Mouse (Mus musculus): ENCODE results near the gene Rnf113a2. TPM values are rescaled to one million over a fixed set of nuclear protein-coding genes. Genes with fewer than 3 reads are reported as not detected.

Gene Rnf113a2
- polyA plus RNA-seq, 1 experiment from 2014 or later, result 22.3 TPM

GRCm38 (mm10) chr12:84390336-84390735 lies 26.7 kb upstream of the Rnf113a2 start:
- Histone ChIP-seq H3K4me2 (ENCODE audit: low read length) (no peak overlapping the region), H3K4me3 (ENCODE audit: low read depth, low read length) (no peak overlapping the region), H3K4me1 (ENCODE audit: control insufficient read depth, insufficient read depth, low read length) (no peaks in the 10 kb centered on the region), H3K27ac (ENCODE audit: low read length) (no peak overlapping the region), H3K9me3 (replicated peaks; ENCODE audit: control insufficient read depth, low read length, poor library complexity, severe bottlenecking) (no peaks in the 10 kb centered on the region), H3K9ac (ENCODE audit: low read depth, low read length) (no peak overlapping the region), H3K27me3 (ENCODE audit: control insufficient read depth, insufficient read depth, low read depth, low read length) (no peaks in the 10 kb centered on the region), H3K36me3 (ENCODE audit: control insufficient read depth, insufficient read depth, low read length) (peaks cover 5% of the 10 kb centered on the region; the same call in 1 of the 2 replicates)
- ATAC-seq, result no peak
- WGBS, result 88% methylated on average over 6 of the region's 6 CpGs

GRCm38 (mm10) chr12:84392681-84393080 lies 24.3 kb upstream of the Rnf113a2 start:
- no peaks in the 10 kb centered on the region for H3K9me3 ChIP-seq (replicated peaks; ENCODE audit: control insufficient read depth, low read length, poor library complexity, severe bottlenecking)
- WGBS, result 99% methylated on average over 4 of the region's 4 CpGs

GRCm38 (mm10) chr12:84393847-84394246 lies 23.1 kb upstream of the Rnf113a2 start:
- WGBS, result 92% methylated on average over 5 of the region's 5 CpGs
- Histone ChIP-seq H3K36me3 (ENCODE audit: control insufficient read depth, insufficient read depth, low read length) (0 out of 2 replicates have a peak, but pooled peaks cover 5% of the 10 kb centered on the region), H3K4me1 (ENCODE audit: control insufficient read depth, insufficient read depth, low read length) (no peaks in the 10 kb centered on the region), H3K27ac (ENCODE audit: low read length) (no peak overlapping the region), H3K9me3 (replicated peaks; ENCODE audit: control insufficient read depth, low read length, poor library complexity, severe bottlenecking) (no peaks in the 10 kb centered on the region), H3K27me3 (ENCODE audit: control insufficient read depth, insufficient read depth, low read depth, low read length) (no peaks in the 10 kb centered on the region), H3K4me3 (ENCODE audit: low read depth, low read length) (no peak overlapping the region), H3K4me2 (ENCODE audit: low read length) (no peak overlapping the region), H3K9ac (ENCODE audit: low read depth, low read length) (no peak overlapping the region)
- ATAC-seq, result no peak

More at GRCm38 (mm10) chr12:84392681-84393080, 24.3 kb upstream of the Rnf113a2 start:
- H3K4me2 ChIP-seq (ENCODE audit: low read length), result no peak overlapping the region
- H3K4me1 ChIP-seq (ENCODE audit: control insufficient read depth, insufficient read depth, low read length), result no peaks in the 10 kb centered on the region
- no peak overlapping the region for H3K9ac ChIP-seq (ENCODE audit: low read depth, low read length)
- no peaks in the 10 kb centered on the region for H3K27me3 ChIP-seq (ENCODE audit: control insufficient read depth, insufficient read depth, low read depth, low read length)
- H3K27ac ChIP-seq (ENCODE audit: low read length), result no peak overlapping the region
- H3K4me3 ChIP-seq (ENCODE audit: low read depth, low read length), result no peak overlapping the region
- ATAC-seq, result no peak
- H3K36me3 ChIP-seq (ENCODE audit: control insufficient read depth, insufficient read depth, low read length), result peaks cover 5% of the 10 kb centered on the region; the same call in 1 of the 2 replicates

DNA sequence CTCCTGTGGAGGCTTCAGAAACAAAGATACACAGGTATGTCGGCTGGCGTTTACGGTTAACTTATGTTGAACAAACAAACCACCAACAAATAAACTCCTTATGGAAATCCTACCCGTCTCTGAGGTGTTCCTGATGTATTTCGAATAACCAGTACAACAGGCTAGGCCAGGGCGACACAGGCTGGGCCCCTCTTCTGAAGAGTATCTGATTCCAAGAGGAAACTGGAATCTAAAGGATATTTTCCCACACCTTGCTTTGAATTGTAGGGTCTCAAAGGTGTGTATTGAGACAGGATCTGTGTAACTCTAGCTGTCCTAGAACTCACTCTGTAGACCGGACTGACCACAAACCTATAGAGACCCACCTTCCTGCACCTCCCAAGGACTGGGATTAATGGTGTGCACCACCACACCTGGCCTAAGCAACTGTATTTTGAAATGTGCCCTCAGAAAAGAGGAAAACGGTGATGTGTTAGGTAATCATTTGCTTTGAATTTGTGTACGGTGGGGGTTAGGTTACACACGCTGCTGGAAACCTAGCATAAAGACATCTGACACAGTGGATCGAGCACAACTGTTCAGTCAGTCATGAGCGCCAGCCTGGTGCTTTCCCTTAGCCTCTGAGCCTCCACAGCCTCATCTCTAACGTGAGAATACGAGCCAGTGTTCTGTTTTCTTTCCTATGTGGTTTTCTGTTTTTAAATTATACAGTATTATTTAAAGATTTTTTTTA lies 19.9 kb upstream of the Rnf113a2 start:
- no peaks in the 10 kb centered on the region for H3K4me1 ChIP-seq (ENCODE audit: control insufficient read depth, insufficient read depth, low read length)
- no peak overlapping the region for H3K4me3 ChIP-seq (ENCODE audit: low read depth, low read length)
- H3K27ac ChIP-seq (ENCODE audit: low read length), result no peak overlapping the region
- H3K27me3 ChIP-seq (ENCODE audit: control insufficient read depth, insufficient read depth, low read depth, low read length), result no peaks in the 10 kb centered on the region
- 88% methylated on average over 14 of the region's 14 CpGs for WGBS
- H3K9me3 ChIP-seq (replicated peaks; ENCODE audit: control insufficient read depth, low read length, poor library complexity, severe bottlenecking), result no peaks in the 10 kb centered on the region
- no peak overlapping the region for H3K9ac ChIP-seq (ENCODE audit: low read depth, low read length)
- no peak for ATAC-seq
- H3K4me2 ChIP-seq (ENCODE audit: low read length), result no peak overlapping the region
- H3K36me3 ChIP-seq (ENCODE audit: control insufficient read depth, insufficient read depth, low read length), result 0 out of 2 replicates have a peak, but pooled peaks cover 4% of the 10 kb centered on the region

- H3K27me3 ChIP-seq (ENCODE audit: control insufficient read depth, insufficient read depth, low read depth, low read length), result no peaks in the 10 kb centered on the region
- no peaks in the 10 kb centered on the region for H3K4me1 ChIP-seq (ENCODE audit: control insufficient read depth, insufficient read depth, low read length)
- H3K9ac ChIP-seq (ENCODE audit: low read depth, low read length), result no peak overlapping the region
- ATAC-seq, result no peak
- no peaks in the 10 kb centered on the region for H3K9me3 ChIP-seq (replicated peaks; ENCODE audit: control insufficient read depth, low read length, poor library complexity, severe bottlenecking)
- H3K4me2 ChIP-seq (ENCODE audit: low read length), result no peak overlapping the region
- no peak overlapping the region for H3K27ac ChIP-seq (ENCODE audit: low read length)
- H3K4me3 ChIP-seq (ENCODE audit: low read depth, low read length), result no peak overlapping the region
- 0 out of 2 replicates have a peak, but pooled peaks cover 2% of the 10 kb centered on the region for H3K36me3 ChIP-seq (ENCODE audit: control insufficient read depth, insufficient read depth, low read length)
Measured at GRCm38 (mm10) chr12:84397685-84398084, 19.3 kb upstream of the Rnf113a2 start.

DNA sequence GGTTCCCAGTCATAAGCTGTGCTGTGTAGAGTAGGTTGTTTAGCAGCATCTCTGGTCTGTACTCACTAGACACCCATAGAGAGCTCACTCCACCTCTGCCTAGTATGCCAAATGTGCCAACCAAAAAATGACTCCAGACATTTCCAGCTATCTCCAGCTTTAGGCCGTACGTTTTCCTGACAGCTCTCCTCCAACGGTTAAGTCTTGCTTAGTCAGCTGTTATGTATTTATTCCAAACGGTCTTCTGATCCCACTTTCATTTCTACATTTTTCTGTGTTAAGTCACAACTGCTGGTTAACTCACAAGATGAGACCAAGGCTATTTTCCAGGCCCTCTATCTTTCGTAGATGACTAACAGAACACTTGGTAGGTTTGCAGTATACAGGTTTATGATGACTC lies 18.4 kb upstream of the Rnf113a2 start:
- Histone ChIP-seq H3K4me1 (ENCODE audit: control insufficient read depth, insufficient read depth, low read length) (no peaks in the 10 kb centered on the region), H3K27ac (ENCODE audit: low read length) (no peak overlapping the region), H3K4me3 (ENCODE audit: low read depth, low read length) (no peak overlapping the region), H3K4me2 (ENCODE audit: low read length) (no peak overlapping the region), H3K9ac (ENCODE audit: low read depth, low read length) (no peak overlapping the region), H3K27me3 (ENCODE audit: control insufficient read depth, insufficient read depth, low read depth, low read length) (no peaks in the 10 kb centered on the region), H3K36me3 (ENCODE audit: control insufficient read depth, insufficient read depth, low read length) (no peaks in the 10 kb centered on the region), H3K9me3 (replicated peaks; ENCODE audit: control insufficient read depth, low read length, poor library complexity, severe bottlenecking) (no peaks in the 10 kb centered on the region)
- WGBS, result 89% methylated on average over 5 of the region's 5 CpGs
- ATAC-seq, result no peak

- 85% methylated on average over 9 of the region's 9 CpGs for WGBS
- Histone ChIP-seq H3K4me1 (ENCODE audit: control insufficient read depth, insufficient read depth, low read length) (no peaks in the 10 kb centered on the region), H3K27me3 (ENCODE audit: control insufficient read depth, insufficient read depth, low read depth, low read length) (no peaks in the 10 kb centered on the region), H3K27ac (ENCODE audit: low read length) (no peak overlapping the region), H3K4me2 (ENCODE audit: low read length) (no peak overlapping the region), H3K9ac (ENCODE audit: low read depth, low read length) (no peak overlapping the region), H3K9me3 (replicated peaks; ENCODE audit: control insufficient read depth, low read length, poor library complexity, severe bottlenecking) (no peaks in the 10 kb centered on the region), H3K36me3 (ENCODE audit: control insufficient read depth, insufficient read depth, low read length) (no peaks in the 10 kb centered on the region), H3K4me3 (ENCODE audit: low read depth, low read length) (no peak overlapping the region)
- ATAC-seq, result no peak
Measured at GRCm38 (mm10) chr12:84399135-84399534, 17.9 kb upstream of the Rnf113a2 start.

DNA sequence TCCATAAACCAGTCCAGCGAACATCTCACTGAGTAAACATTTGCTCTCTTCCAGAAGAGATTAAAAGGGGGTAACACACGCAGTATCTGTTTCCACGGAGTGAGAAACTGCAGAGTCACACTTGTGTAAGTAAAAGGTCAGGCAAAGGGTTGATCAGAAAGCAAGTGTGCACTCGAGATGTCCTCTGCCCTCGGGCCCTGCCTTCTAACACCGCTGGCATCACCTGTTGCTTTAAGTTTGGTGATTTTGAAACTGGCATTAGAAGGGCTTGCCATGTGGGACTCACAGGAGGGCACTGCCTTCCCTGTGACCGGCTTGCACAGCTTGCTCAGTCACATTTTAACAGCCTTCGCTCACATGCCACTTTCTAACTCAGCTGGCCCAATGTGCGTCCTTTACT lies 17.3 kb upstream of the Rnf113a2 start:
- ATAC-seq, result no peak
- Histone ChIP-seq H3K4me1 (ENCODE audit: control insufficient read depth, insufficient read depth, low read length) (no peaks in the 10 kb centered on the region), H3K36me3 (ENCODE audit: control insufficient read depth, insufficient read depth, low read length) (no peaks in the 10 kb centered on the region), H3K27me3 (ENCODE audit: control insufficient read depth, insufficient read depth, low read depth, low read length) (no peaks in the 10 kb centered on the region), H3K4me3 (ENCODE audit: low read depth, low read length) (no peak overlapping the region), H3K27ac (ENCODE audit: low read length) (no peak overlapping the region), H3K9ac (ENCODE audit: low read depth, low read length) (no peak overlapping the region), H3K9me3 (replicated peaks; ENCODE audit: control insufficient read depth, low read length, poor library complexity, severe bottlenecking) (no peaks in the 10 kb centered on the region), H3K4me2 (ENCODE audit: low read length) (no peak overlapping the region)
- WGBS, result 82% methylated on average over 9 of the region's 9 CpGs

GRCm38 (mm10) chr12:84400068-84400467 lies 16.9 kb upstream of the Rnf113a2 start:
- no peaks in the 10 kb centered on the region for H3K36me3 ChIP-seq (ENCODE audit: control insufficient read depth, insufficient read depth, low read length)
- H3K4me2 ChIP-seq (ENCODE audit: low read length), result no peak overlapping the region
- no peaks in the 10 kb centered on the region for H3K27me3 ChIP-seq (ENCODE audit: control insufficient read depth, insufficient read depth, low read depth, low read length)
- no peaks in the 10 kb centered on the region for H3K4me1 ChIP-seq (ENCODE audit: control insufficient read depth, insufficient read depth, low read length)
- no peak overlapping the region for H3K4me3 ChIP-seq (ENCODE audit: low read depth, low read length)
- H3K27ac ChIP-seq (ENCODE audit: low read length), result no peak overlapping the region
- H3K9me3 ChIP-seq (replicated peaks; ENCODE audit: control insufficient read depth, low read length, poor library complexity, severe bottlenecking), result no peaks in the 10 kb centered on the region
- no peak for ATAC-seq
- WGBS, result 83% methylated on average over 3 of the region's 3 CpGs
- H3K9ac ChIP-seq (ENCODE audit: low read depth, low read length), result no peak overlapping the region
